Mouse (Mus musculus) NIH3T3 (cell line): ENCODE data around the gene Wdr5.
A peak's percentile ranks its signal among the peaks of the same experiment; 100 is the strongest.

Experiments used
- DNase-seq: peaks from one replicate; pipeline ENCODE4 v3.0.0-alpha.2; 2012; ENCODE audit warnings: low read depth

Gene Wdr5

DNA sequence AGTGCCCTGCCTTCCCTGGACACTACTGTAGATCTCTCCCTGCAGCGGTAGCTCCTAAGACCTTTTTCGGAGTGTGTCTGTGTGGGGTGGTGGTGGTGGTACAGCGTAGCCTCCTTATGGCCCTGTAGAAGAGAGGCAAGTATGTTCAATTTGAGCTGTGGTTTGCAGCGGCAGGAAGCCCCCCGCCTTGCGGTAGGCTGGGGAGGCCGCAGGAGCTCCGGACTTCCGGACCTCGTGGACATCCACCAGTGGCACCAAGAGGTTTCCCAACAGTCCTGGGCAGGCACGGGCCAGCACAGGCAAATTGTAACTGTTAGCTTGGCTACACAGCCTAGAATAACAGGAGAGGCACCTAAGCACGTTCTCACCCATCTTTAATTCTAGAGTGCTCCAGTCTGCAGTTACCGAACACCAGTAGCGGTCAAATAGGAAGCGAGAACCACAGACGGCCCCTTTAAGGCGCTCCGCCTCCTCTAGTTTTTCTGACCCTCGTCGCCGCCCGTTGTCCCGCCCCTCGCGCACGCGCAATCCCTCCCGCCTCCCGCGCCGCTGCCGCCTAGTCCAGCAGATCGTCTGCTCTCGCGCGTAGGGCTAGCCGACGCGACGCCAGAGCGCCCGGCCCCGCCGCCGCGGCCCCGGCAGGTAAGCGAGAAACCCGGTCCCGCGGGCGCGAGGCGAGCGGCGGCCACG lies at the start of gene Wdr5:
Wdr5 (plus strand) TSS at position 519 of the 690 bp plus-strand sequence.
- peak; percentile 97 for DNase-seq

DNA sequence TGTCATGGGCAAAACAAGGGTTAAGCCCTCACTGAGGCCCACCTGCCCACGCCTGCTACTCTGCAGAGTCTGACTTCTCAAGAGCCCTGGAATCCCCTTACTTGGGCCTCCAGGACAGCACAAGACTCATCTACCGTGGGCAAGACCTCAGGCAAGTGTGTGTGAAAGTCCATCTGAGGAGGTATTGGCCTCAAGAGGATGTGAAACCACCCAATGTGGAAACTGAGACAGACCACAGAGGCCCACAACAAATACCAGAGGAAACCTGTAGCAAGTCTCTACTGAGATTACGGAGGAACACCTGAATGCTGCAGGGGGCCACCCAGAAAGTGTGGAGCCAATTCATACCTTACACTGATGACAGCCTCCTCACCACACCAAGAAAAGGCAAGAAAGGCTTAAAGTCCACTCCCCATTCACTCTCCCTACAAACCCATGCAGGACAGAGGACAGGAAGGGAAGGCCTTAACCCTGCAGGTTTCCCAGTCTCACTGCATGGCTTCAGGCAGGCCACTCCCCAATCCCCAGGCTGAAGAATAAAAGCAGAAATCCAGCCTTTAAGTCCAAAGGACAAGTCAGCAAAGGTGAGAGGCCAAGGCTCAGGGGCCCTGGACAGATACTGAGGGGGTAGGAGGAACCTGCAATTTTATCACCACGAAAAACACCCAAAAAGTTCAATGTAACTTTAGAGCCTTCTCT lies 45.5 kb upstream of the Wdr5 start:
- no peak for DNase-seq

DNA sequence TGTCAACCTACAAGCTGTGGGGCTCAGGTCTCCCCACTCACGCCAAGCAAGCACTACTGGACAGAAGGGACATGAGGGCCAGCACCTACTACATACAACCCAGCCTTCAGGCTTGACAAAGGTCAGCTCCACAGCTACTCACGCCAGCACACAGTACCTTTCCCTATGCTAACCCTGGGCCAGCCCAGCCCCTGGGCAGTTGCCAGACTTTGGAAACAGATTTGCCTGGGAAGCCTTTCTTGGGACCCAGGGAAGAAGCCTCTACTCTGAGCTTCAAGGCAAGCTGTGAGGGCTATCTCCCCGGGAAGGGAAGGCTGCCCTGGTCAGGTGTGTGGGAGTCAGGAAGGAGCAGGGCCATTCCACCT lies 45.0 kb upstream of the Wdr5 start:
- DNase-seq, result no peak

DNA sequence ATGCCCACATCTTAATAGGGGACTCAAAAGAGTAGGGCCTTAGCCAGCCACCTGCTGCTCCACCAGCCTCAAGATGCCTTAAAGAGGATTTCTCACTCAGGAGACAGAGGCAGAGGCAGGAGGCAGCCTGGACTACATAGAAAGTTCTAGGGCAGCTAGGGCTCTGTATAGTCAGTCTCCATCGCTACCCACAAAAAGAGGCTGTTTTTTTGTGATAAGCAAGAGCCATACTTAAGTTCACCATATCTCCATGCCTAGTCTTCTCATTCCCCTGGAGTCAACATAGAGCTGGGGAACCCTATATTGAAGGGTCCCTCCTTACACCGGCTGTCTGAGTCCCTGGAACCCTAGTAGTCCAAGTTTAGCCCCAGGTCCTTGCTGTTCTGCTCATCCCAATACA lies 44.4 kb upstream of the Wdr5 start:
- no peak for DNase-seq

DNA sequence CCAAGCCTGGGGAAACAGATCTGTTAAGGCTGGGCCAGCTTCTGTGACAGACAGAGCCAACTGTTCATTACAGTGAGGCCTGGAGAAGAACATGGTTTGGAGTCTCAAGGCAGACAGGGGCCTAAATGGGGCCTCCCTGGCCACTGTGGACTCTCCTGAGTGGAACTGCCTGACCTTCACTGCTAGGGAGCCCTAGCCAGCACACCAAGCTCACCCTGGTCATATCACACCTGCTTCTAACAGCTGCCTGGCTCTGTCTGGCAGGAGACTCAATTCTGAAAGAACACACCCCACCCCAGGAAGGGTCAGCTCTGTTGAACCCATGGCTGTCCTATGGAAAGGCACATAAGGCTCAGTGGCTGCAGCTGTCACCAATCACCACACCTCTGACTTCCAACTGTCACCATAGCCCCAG lies 43.8 kb upstream of the Wdr5 start:
- DNase-seq, result no peak

DNA sequence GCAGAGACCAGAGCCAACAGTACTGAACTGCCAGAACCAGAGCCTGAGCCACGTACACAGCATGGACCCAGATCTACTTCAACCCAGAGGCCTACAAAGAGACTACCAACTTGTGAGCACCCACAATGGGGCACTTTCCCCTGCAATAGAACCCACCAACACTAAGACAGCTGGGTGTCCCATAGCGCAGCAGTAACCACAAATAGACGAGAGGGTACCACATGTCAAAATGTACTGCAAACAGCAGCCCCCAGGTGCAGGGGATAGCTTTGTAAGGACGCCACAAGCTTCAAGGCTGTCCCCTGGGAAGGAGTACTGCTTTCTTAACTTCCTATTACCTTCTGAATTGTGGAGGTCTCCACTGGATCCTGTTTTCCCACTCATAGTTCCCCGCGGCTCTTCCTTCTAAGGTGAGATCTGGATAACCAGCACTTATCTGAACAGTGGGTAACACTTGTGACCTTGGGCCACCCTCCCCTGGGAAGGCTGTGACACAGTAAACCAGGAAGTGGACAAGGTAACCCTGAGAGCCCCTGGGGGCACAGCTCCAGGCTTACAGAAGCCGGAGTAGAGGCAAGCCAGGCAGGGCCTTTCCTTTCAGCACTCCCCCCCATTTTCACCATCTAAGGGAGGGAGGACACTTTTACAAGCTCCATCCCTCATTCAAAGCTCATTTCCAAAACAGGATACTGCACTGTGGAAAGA lies 41.7 kb upstream of the Wdr5 start:
- no peak for DNase-seq

DNA sequence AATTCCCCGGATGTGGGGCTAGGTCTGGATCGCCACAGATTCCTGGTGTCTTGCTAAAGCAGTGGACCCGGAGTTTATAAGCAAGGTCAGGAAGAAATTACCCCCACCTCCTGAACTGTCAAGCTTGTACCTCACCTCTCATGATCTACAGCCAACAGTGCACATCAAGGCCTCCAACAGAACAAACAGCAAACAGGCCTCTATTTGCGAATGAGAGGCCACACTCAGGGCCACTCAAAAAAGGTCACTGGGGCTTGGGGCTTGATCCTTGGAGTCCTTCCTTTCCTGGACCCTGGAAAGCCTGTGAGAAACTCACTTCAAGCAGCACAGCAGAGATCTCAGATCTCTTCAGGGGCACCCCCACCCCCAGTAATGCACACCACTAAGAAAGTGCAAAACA lies 41.0 kb upstream of the Wdr5 start:
- DNase-seq, result peak; percentile 22

DNA sequence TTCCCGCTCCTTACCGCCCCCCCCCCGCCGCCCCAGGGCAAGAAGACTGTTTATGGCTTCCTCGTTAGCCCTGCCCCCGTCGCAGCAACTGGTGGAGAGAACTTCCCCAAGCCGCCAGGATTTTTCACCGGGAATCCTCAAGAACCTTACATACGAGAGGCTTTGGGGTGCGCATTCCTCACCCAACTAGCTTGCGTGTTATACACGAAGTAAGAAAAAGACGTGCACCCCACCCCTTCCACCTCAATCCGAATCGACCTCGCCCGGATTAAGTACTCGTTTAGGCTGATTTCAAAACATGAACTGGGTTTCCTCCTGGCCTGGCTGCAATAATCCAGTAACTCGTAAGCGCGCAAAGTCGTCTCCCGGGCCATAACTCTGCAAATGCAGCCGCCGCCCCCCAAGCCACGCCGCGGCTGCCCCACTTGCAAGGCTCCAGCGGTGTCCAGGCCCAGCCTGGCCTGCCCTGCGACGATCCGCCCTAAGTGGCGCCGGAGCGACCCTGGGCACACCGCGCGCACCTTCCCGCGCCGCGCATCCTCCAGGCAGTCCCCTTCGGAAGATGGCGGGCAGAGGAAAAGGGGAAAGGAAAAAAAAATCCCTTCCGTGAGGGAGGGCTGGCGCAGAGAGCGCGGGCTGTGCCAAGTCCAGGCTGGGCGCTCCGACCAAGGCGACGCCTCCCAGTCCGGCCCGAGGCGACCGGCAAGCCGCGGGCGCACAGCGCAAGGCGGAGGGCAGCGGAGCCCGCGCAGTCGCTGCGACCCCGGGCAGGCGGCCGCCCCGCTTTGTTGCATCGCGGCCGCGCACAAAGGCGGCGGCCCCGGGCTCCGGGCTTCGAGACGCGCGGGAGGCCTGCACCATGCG lies 40.1 kb upstream of the Wdr5 start:
- DNase-seq, result peak; percentile 67

DNA sequence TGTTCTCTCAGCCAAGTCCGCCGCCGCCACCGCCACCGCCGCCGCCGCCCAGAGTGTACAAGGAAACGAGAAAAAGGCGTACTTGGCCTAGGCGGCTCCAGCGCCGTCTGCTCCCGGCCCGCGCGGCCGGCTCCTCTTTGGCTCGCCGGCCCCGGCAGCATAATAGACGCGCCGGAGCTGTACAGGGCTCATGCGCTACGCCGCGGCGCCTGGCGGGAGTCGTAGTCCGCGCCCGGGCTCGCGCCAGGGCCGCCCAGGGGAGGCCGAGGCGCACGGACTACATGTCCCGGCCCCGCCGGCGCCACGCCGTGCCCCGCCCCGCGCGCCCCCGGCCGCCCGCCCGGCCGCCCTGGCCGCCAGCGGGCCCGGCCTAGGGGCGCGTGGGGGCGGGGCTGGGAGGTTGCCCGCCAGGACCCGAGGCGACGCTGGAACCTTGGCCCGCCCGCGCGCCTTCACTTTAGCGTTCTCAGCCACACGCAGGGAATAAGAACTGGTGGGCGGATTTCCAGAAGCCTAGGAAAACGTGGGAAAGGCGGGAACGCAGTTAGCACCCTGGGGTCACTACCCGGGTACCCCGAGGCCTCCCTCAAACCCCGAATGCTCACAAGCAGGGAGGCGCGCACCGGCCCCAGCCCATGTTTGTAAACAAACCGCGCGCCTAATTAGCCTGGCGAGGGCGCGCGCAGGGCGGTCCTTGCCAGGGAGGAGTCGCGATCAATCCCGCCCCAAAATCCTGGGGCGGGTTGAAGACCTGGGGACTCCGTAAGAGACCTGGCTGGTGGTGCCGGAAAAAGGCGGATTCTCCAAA lies 39.3 kb upstream of the Wdr5 start:
- peak; percentile 96 for DNase-seq

DNA sequence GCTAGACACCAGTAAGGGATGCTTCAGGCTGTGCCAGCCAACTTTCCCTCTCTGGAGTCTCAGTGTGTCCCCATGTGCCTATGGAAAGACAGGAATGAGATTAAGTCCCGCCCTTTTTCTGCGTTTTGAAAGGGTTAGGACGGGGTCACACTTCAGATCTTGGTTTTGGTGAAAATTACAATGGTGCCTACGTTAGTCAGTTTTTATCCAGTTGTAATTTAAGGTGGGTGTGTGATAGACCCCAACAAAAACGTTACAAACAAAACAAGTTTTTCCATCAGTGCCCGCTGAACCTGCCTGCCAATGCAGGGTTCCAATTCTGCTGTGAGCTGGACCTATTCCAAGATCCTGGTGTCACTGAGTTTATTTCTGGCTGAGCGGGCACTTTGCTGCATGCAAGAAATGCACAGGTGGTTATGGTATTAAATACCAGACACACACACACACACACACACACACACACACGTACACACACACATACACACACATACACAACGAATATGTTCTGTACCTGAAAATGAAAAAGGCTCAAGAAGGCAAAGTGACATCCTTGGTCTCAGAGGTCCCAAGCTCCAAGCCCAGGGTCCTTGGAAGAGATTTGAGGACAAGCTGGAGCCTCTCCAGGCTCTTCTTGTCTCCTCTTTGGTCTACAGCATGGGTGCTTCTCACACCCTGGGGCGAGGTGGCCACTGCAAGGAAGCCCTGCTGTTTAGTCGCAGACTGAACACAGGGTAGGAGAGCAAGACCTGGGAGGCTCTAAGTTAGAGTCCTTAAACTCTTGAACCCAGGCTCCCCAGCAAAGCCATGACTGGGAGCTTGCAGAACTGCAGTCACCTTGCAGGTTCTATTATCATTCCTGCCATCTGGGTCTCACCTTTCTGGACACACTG lies 38.4 kb upstream of the Wdr5 start:
- DNase-seq, result peak; percentile 22

DNA sequence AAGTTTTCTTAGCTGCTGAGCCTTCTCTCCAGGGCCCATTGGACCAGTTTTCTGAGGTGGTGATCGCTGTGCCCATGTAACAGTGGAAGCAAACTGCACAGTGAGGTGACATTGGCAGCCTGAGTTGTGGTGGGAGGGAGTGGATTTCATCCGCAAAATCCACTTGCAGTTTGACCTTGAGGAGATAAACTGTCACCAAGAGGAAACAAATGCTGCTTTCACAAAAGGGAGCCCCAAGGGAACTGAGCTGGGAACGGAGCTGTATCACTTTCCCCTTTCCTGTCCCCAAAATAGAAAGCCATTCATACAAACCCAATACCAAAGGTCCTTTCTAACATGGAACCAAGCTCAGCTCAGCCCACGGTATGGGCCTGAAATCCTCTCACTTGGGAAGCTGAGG lies 35.1 kb upstream of the Wdr5 start:
- no peak for DNase-seq

DNA sequence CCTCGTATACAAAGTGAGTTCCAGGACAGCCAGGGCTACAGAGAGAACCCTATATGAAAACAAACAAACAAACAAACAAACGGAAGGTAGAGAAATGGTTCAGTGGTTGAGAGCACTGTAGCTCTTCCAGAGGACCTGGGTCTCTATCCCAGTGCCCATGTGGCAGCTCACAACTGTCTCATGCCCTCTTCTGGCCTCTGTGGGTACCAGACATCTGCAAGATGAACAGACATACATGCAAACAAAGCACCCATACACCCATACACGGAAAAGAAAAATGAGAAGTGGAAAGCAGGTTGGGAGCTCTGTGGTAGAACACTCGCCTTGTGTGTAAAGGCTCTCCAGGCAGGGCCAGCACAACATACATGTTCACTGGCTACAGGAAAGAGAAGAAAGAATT lies 34.6 kb upstream of the Wdr5 start:
- no peak for DNase-seq

DNA sequence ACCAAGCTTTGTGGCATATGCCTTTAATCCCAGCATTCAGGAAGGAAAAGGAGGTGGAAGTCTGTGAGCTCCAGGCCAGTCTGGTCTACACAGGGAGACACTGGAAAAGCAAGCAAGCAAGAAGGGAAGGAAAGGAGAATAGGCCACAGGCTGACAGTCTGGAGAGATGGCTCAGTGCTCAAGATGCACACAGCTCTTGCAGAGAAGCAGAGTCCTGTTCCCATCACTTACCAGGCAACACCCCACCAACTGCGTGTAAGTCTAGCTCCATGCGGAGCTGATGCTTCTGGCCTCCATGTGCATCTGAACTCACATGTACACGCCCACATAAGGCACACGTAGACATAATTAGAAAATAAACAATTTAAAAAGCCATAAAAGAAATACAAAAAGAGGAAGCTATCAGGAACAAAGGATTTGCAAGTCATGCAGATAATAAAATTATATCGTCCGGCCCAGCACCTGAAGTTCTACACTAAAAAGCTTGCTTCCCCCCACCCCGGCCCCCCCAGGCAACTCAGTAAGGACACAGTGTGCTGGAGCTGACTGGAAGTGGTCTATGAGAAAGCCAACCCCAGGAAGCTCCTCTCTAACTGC lies 32.6 kb upstream of the Wdr5 start:
- DNase-seq, result no peak

DNA sequence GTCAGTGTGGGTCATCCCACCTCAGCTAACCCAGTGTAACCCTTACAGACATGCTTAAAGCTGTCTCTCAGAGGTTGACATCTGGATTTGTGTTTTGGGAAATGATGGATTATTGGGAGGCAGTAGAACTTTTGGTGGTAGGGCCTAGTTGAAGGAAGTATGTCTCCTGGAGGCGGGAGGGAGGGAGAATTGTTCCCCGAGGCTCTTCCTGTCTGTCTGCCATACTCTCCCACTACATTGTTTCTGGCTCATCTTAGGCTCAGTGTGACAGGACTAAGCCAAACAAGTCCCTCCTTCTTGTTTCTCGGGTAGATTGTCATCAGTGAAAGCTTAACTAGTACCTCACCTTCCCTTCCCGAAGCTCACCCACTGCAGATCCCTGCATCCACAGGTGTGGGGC lies 28.2 kb upstream of the Wdr5 start:
- DNase-seq, result no peak

DNA sequence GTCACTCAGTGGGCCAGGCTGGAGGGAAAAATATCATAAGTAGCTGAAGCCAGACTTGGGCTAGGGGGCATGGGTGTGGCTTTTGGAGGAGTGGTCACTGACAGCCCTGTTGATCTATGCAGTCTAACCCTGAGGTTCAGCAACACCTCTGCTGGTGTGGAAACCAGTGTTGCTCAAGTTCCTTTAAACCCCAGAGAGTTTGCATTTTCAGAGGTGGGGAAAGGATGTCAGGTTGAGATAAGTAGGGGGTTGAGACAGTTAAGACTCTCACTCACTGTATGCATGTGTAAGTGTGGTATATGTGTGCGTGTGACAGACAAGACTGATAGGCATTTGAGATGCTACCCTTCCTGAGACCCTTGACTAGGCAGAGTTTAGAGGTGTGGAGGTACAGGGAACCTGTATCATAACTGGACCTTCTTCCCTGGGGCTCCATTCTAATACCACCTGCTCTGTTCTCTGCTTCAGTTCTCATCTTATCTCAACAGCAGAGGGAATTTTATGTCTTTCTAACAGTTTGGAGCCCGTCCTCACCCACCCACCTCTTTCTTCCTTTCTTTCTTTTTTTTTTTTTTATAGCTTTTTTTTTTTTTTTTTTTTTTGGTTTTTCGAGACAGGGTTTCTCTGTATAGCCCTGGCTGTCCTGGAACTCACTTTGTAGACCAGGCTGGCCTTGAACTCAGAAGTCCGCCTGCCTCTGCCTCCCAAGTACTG lies 27.5 kb upstream of the Wdr5 start:
- DNase-seq, result no peak

DNA sequence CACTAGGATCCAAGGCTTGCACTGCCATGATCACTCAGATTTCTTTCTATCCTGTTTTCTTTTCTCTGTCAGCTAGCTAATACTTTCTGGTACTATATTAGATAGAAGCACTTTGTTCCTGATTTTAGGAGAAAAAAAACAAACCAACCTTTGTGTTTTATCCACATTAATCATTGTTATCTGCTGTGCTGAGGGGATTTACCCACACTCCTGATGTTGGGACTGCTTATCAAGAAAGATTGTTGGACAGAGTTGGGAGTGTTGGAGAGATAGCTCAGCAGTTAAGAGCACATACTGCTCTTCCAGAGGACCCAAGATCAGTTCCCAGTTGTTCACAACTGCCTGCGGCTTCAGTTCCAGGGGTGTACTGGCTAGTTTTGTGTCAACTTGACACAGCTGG lies 26.6 kb upstream of the Wdr5 start:
- DNase-seq, result no peak

DNA sequence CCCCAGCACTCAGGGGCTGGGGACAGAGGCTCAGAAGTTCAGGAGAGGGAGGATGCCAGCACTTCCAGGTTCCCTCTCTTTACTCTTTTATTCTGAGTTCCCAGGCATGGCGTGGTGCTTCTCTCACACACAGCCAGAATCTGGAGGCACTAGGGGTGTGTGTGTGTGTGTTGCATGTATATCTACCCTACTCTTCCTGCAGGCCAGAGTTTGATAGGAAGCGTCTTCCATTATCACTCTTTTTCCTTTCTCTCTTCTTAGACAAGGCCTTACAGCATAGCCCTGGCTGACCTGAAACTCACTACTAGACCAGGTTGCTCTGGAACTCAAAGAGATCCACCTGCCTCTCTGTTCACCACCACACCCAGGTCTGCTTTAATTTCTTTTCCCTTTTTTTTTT lies 24.0 kb upstream of the Wdr5 start:
- no peak for DNase-seq

DNA sequence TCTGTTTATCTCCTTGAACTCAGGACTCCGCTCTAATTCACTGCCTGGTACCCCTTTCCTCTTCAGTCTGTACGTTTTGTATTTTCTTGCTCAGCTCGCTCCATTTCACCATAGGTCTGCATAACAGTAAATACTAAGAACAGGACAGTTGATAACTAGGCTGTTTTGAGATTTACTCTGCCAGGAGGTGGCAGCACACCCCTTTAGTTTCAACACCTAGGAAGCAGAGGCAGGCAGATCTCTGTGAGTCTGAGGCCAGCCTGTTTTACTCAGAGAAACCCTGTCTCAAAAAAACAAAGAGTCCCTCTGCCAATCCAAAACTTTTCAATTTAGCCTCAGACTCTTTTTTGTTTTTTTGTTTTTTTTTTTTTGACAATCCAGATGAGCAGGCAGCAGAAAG lies 21.0 kb upstream of the Wdr5 start:
- DNase-seq, result no peak

DNA sequence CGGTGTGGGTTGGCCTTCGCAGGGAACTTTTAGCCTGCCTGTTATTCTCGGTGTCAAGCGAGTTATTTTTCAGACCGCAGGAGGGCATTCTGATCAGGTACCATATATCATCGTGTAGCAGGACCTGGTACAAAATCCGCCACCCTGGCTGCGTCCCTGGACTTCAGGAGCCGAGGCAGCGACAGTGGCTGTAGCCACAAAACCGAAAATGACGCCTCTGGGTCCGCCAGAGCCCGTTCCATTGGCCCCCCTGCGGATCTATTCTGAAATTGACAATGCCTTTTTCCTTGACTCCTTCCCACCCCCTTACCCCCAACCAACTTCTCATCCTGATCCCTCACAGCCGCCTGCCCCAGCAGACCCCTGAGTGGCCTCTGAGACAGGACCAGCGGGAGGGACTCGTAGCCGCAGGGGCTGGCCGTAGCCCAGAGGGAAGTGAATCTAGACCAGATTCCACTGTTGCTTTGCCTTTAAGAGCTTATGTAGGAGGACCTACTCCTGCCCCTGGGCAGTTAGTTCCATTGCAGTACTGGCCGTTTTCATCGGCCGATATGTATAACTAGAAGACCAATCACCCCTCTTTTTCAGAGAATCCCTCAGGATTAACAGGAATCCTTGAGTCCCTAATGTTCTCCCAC lies 18.4 kb upstream of the Wdr5 start:
- peak; percentile 59 for DNase-seq
